Mouse (Mus musculus) CD4-positive, CD25-positive, alpha-beta regulatory T cell, adult 4 months (primary cell): ENCODE data around the gene Garem2. TPM values are rescaled to one million over a fixed set of nuclear protein-coding genes. Genes with fewer than 3 reads are reported as not detected.
"Not testable (repeated sequence)": the region's sequence is repeated elsewhere in the genome, so short reads cannot be mapped to it uniquely, and the experiment has no call there.

Source experiments
- ATAC-seq: one replicate; pipeline ENCODE4 v1.8.0; 2017
- polyA plus RNA-seq, 2 experiments: library from polyadenylated mRNA; unstranded; fragments of 100-300 nt; shearing (Covaris generic); gene quantifications; one replicate each; pipeline ENCODE4 v1.2.1; 2017

Garem2 gene
- polyA plus RNA-seq = not detected

- no peak for ATAC-seq
Observed at GRCm38 (mm10) chr5:30104841-30105667, at the start of gene Garem2. TSS of gene Garem2 (plus strand) at chr5:30105161.

DNA sequence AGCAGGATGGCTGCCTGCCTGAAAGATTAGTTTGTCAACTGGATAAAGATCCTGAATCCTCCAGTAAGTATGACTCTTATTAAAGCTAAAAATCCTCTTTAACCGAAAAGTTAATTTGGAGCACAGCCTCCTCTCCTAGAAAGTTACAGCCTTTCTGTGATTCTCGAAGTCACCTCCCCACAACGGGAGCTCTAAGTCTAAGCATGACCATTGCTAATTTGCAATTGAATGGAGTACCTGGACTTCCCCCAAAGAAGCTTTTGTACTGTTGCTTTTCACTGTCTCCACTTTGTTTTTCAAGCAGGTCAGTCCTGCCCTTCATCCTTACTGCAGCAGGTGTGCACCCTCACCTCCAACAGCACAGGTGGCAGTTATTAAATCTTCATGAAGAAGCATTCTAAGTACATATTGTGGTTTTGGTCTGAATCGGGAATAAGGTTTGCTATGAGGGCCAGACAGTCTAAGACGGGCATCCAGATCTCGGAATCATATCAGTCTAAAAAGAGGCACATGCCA is 46.7 kb upstream of the Garem2 start:
- no peak for ATAC-seq

DNA sequence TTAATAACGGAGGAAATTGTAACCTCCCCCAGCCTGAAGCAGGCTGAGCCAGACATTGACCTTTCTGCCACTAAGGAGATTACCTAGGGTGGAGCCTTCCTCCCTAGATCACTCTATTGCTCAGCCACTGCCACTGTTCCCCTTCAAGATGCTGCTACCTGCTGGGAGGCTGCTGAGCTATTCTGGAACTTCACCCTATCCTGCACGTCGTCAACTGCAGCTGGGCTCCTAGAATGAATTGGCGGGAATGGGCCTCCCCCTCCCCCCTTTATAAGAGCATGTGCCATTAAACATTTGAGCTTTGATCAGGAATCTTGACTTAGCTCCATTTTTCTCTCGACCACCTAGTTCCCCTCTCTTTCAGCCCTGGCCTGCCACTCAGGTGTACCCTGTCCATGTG is 45.4 kb upstream of the Garem2 start:
- ATAC-seq = not testable (repeated sequence)

GRCm38 (mm10) chr5:30067726-30068125 is 37.2 kb upstream of the Garem2 start:
- no peak for ATAC-seq

DNA sequence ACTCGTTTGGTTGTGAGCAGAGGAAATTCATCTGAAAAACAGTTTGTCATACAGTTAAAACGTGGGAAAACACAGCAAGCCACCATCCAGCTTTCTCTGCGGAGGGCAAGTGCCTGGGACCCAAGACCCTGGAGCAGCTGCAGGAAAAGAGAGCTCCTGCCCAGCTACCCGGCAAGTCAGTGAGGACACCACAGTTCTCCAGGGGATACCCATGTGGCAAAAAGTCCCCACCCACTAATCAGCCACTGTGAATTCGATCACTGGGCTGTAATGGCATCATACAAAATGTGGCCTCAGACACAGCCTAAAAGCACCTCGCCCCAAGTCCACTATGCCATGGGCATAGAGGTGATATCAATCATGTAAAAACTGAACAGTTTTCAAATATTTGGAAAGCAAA is 33.3 kb upstream of the Garem2 start:
- no peak for ATAC-seq

- ATAC-seq = no peak
Observed at GRCm38 (mm10) chr5:30072377-30072776, 32.6 kb upstream of the Garem2 start.

- ATAC-seq = peak; percentile 87
Observed at GRCm38 (mm10) chr5:30072825-30073821, 31.8 kb upstream of the Garem2 start, which contains the start of gene Tyms. TSS of gene Tyms (minus strand) at chr5:30073617.

DNA sequence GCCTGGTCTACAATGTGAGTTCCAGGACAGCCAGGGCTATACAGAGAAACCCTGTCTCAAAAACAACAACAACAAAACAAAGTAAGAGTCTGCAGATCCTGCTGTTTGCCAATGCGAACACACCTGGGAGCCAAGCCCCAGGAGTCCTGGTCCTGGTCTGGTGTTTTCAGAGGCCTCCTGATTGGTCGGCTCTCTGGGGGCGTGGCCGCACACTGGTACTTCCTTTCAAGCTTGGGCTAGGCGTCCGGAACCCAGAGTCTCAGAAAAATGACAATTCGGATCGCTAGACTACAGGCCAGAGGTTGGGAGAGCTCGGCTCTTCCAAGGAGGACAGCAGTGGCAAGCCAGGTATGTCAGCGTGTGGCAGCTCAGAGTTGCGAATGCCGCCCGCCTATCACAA is 12.3 kb upstream of the Garem2 start:
- no peak for ATAC-seq

GRCm38 (mm10) chr5:30094399-30094798 is 10.6 kb upstream of the Garem2 start:
- ATAC-seq = no peak

GRCm38 (mm10) chr5:30095731-30096130 is 9.2 kb upstream of the Garem2 start:
- ATAC-seq = no peak

- no peak for ATAC-seq
Observed at GRCm38 (mm10) chr5:30098260-30098659, 6.7 kb upstream of the Garem2 start.

DNA sequence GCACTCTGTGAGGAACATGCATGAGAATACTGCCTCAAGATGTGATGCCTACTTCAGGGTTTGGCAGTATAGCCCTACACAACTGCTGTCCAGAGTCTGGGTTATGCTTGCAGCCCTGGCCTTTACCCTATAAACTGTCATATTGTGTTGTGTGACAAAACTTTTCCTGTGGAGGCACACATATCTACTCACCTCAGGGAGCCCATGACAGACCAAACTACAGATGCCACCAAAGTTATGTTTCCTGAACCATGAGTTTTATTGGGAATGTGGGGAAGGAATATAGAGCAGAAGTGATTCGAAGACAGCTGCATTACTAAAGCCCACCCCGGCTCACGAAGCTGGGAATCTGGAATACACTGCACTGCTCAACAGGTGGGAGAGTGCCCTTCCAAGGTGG is 1.6 kb upstream of the Garem2 start:
- ATAC-seq = no peak

- no peak for ATAC-seq
Observed at GRCm38 (mm10) chr5:30104339-30104738, 622 bp upstream of the Garem2 start.

DNA sequence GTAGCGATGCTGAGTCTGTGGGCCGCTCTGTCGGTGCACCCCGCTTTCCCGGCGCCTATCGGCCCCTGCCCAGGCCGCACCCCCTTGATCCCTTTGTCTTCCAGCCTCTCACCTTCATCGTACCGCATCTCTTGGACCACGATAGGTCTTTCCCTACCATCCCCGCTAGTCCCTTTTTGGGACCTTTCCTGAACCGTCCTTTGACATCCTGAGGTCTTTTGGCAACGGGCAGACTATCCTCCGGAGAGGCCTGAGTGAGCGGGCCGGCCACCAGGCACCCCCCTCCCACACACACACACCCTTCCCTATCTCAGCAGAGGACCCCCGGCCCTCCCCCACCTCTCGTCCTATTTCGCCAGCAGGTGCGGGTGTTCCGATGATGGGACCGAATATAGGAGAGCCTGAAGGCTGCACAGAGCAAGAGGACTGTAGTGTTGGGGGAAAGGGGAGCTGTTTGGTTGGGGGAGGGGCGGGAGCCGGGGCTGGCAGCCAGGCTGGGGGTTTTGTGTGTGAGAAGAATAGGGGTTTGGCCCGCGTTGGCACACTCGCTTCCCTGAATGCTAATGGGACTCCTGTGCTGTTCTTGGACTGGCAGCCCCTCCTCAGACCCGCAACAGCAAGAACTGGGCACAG is 823 bp downstream of the Garem2 start, which contains the start of gene 3110082J24Rik:
3110082J24Rik (minus strand) TSS at position 419 of the 633 bp plus-strand sequence.
- no peak for ATAC-seq

GRCm38 (mm10) chr5:30106756-30107155 is 1.8 kb downstream of the Garem2 start:
- no peak for ATAC-seq

GRCm38 (mm10) chr5:30107186-30107585 is 2.2 kb downstream of the Garem2 start:
- ATAC-seq = no peak

DNA sequence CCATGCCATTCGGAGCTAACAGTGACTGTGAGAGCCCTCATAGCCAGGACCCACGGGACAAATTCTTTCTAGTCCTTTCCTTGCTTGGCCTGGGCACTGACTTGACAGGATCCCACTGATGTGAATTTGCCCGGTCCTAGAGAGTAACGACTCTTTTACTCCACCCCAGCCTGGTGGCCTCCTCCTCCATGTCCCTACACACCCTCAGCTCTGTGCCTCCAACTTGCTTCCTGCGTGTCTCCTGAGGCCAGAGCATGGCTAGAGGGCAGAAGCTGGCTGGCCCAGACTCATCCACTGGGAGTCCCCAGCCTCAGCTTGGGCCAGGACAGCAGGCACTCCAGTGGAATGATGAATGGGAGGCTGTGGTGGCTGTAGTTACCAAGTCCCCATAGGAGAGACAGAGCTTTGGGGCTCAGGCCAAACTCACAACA is 2.7 kb downstream of the Garem2 start:
- ATAC-seq = no peak

GRCm38 (mm10) chr5:30108233-30108632 is 3.3 kb downstream of the Garem2 start:
- no peak for ATAC-seq

GRCm38 (mm10) chr5:30109899-30110298 is 4.9 kb downstream of the Garem2 start:
- no peak for ATAC-seq

GRCm38 (mm10) chr5:30110371-30111060 is 5.6 kb downstream of the Garem2 start:
- ATAC-seq = no peak

DNA sequence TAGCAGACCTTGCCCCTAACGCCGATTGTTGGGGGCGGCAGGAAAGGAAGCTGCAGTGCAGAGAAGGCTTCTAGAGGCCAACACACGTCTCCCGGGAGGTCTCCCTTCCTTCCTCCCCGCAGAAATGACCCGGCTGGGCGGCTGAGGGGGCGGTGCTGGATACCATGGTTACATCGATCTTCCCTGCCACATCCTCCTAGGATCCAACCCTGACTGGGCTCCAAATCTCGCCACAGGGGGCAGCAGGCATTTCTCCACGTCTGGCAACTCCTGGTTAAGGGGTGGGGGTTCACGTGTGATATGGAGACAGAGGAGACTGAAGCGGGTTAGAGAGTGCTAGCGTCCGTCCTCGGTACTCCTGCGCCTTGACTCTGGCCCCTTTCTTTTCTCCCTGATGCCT is 6.2 kb downstream of the Garem2 start:
- ATAC-seq = no peak

- no peak for ATAC-seq
Observed at GRCm38 (mm10) chr5:30111771-30112170, 6.8 kb downstream of the Garem2 start.
